Mouse (Mus musculus): Measurements from ENCODE around the gene Pafah1b2.

Gene Pafah1b2

DNA sequence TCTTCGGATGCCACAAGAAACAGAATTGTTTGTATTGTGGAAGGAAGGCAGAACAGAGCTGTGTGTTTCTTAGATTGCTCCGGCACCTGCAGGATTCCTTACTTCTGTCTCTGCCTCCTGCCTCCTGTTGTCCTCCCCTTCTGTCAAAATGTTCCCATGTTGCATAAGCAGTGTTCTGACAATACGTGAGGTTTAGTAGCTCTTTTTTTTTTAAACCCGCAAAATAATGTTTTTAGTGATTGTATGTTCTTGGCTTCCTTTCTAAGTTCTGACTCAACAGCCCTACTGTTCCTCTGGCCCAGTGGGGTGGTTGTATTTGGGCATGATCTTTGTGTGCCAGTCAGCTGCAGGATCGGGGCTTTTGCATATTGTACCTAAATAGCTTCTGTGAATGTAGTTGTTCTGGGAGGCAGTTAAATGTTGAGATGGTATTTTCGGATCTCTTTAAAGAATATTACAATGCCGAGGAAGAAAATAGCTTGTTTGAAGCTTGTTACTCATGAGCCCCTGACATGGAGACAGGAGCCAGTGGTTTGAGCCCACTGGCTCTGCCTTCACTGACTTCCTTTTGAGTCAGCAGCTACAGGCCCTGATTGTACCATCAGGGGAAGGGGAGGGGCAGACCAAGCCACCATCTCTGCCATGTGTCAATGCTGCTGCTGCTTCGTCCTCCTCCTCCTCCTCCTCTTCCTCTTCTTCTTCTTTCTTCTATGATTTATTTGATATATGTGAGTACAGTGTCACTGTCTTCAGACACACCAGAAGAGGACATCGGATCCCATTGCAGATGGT lies 13.8 kb upstream of the Pafah1b2 start:
- peak; percentile 69 for DNase-seq

- DNase-seq: no peak
These were observed 11.1 kb upstream of the Pafah1b2 start for GRCm38 (mm10) chr9:46023591-46023990.

GRCm38 (mm10) chr9:46019975-46020374 lies 7.5 kb upstream of the Pafah1b2 start:
- no peak for DNase-seq

DNA sequence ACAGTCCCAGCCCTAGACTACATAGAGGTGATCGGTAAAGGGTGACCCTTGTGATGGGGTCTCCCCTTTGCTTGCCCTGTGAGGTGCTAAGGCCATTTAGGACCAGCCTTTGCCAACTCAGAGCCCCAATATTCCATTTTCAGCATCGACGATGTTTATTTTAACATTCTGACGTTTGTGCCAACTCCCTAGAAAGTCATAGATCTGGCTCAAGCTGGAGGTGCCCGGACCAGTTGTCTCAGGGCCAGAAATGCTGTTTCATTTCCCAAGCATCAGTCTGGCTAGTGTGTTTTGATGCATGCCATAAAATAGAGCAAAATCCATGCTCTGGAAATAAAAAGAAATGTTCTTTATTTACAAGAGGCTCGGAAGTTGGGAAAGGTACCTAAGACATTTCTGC lies 5.8 kb upstream of the Pafah1b2 start:
- DNase-seq: peak; percentile 70

DNA sequence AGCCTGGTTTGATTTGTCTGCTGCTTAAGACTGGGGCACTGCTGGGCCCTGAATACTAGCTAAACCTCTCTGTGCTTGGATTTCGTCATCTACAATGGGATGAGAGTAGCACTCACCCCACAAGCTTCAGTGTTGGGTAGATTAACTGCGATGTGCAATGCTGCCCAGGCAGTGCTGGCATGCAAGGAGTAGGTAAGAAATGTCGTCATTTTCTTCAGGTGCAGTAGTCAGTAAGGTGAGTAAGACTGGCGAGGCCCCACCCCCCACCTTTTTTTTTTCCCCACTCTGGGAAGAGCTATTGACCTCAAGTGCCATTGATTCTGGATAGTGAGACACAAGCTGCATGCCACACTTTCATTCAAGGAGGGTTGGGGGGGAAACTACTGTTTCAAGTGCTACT lies 3.9 kb upstream of the Pafah1b2 start:
- no peak for DNase-seq

DNA sequence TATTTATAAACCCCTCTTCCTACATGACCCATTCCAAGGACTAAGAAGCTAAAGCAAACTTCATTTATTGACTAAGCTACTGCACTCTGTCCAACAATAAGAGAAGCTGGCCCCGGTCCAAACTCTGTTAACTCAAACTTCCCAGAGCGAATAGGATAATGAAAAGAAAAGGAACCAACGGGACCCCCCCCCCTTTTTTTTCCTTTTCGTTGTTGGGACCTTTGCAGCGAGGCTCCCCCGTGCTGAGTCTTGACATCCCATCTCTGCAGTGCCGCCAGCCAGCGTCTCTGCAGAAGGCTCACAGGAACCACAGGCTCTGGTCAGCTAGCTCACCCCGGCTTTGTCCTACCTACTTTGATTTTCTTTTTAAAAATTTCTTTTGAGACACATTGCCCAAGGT lies 3.3 kb upstream of the Pafah1b2 start:
- peak; percentile 68 for DNase-seq

GRCm38 (mm10) chr9:46015081-46015551 lies 2.6 kb upstream of the Pafah1b2 start:
- DNase-seq: peak; percentile 67

GRCm38 (mm10) chr9:46014251-46014681 lies 1.8 kb upstream of the Pafah1b2 start:
- DNase-seq: peak; percentile 52

GRCm38 (mm10) chr9:46013616-46014015 lies 1.1 kb upstream of the Pafah1b2 start:
- peak; percentile 57 for DNase-seq

- peak; percentile 67 for DNase-seq
These were observed 608 bp upstream of the Pafah1b2 start for GRCm38 (mm10) chr9:46013009-46013586.

GRCm38 (mm10) chr9:46011094-46011970 lies 1.2 kb downstream of the Pafah1b2 start:
- no peak for DNase-seq

DNA sequence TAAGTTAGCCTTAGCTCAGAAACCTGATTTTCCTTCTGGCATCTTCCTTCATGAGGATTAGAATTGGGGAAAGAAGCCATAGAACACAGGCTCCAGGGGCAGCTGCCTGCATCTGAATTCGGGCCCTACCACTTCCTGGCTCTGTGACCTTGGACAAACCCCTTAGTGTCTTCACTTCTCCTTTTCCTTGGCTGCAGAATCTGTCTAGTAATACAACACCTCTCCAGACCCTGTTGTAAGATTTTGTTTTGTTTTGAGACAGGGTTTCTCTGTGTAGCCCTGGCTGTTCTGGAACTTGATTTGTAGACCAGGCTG lies 2.9 kb downstream of the Pafah1b2 start:
- no peak for DNase-seq

DNA sequence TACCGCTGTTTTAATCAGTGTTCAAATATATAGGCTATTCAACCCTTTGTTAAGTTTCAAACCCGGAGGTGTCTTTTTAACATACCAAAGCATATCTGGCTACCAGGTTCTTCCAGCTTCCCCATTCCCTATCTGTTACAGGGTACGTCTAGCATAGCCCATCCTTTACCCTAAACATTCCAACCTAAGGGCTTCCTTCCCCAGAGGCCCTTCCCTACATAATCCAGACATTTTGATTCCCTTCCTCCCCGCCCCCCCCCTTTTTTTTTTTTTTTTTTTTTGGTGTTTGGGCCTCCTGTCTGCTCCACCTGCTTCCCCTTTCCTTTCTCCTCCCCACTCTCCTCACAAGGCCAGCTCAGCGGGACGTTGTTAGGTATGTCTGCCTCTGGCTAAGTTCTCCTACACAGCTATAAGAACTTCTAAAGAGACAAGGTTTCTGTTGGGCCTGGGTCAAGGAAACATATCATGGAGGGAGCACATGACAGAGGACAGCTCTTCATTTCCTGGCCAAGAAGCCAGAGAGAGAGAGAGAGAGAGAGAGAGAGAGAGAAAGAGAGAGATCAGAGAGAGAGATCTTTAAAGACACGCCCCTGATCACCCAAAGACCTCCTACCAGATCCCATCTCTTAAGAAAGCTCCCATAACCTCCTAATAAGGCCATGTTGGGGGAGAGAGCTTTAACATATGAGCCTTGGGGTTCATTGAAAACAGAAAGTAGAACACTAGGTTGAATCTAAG lies 3.4 kb downstream of the Pafah1b2 start:
- no peak for DNase-seq

- no peak for DNase-seq
These were observed 6.3 kb downstream of the Pafah1b2 start for GRCm38 (mm10) chr9:46006224-46006623.

DNA sequence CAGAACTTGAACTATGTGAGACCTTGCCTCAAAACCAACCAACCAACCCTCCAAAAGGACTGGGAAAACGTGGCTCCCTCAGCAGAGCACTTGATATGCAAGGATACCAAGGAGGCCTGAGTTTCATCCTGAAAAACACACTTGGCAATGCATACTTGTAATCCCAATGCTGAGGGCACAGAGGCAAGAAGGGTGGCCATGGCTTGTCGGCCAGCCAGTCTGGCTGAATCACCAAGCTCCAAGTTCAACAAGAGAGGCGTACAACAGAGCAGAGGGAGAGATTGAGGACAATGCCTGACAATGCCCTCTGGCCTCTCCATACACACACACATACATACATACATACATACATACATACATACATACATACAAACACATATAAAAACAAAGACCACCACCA lies 8.0 kb downstream of the Pafah1b2 start:
- no peak for DNase-seq

GRCm38 (mm10) chr9:46003729-46004128 lies 8.8 kb downstream of the Pafah1b2 start:
- DNase-seq: peak; percentile 85

GRCm38 (mm10) chr9:45999009-45999408 lies 13.5 kb downstream of the Pafah1b2 start:
- no peak for DNase-seq

DNA sequence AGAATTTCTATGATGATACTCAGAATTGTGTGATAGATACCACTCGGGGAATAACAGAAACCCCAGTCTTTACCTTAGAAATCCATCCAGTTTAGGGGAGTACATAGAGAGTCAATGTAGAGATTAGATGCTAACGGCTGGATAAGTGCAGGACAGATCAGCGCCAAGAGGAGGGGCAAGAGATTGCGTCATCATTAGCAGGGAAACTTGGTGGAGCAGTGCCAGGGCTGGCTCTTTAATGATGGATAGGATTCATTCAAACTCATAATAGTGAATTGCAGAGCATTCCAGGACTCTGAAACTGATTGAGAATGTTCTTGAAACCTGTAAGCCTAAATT lies 27.3 kb downstream of the Pafah1b2 start:
- DNase-seq: peak; percentile 79

- peak; percentile 89 for DNase-seq
These were observed 27.9 kb downstream of the Pafah1b2 start for GRCm38 (mm10) chr9:45984409-45985228.

DNA sequence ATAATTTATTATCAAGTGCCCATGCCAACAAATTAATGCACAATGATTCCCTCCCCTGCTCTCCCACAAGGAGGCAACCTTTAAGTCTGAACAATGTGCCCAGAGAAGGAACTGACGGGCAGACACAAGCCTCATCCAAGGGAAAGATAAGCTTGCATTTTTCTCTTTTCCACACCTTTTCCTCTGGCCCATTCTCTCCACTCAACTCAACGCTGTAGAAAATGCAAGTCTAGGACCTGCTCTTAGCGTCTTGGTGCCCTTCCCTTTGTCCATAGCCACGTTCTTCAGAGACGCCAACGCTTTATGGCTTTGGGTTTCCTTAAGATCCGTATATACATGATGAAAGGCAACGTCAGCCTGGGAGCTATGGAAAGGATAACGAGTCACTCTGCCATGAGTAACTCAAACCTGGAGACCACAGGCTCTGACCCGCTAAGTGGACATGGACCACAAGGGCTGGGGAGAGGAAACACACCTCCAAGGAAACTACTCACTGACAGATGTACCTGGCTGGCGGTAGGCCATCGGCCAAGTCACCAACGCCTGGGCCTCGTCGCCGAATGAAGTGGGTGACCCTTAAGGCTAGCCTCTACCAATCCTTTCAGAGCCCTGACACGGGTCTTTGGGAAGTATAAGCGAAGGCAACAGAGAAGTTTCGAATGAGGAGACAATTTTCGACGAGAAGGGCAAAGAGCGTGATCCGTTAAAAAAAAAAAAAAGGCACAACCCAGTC lies 28.6 kb downstream of the Pafah1b2 start:
- DNase-seq: peak; percentile 56

- DNase-seq: no peak
These were observed 31.2 kb downstream of the Pafah1b2 start for GRCm38 (mm10) chr9:45981331-45981730.
